Mouse (Mus musculus): Measurements from ENCODE around the gene Olfr1242. TPM values are rescaled to one million over a fixed set of nuclear protein-coding genes. Genes with fewer than 3 reads are reported as not detected.

The Olfr1242 gene
- total RNA-seq (2014; fragmentation: Nextera tagmentation), result not detected in 2 replicates
- not detected in 2 replicates for total RNA-seq (2017)

GRCm38 (mm10) chr2:89498235-89498634, at the start of gene Olfr1242:
Olfr1242 (minus strand) TSS chr2:89498335.
- ATAC-seq (replicated peaks; ENCODE audit: low FRiP score, low TSS enrichment, poor library complexity, severe bottlenecking), result no peak

DNA sequence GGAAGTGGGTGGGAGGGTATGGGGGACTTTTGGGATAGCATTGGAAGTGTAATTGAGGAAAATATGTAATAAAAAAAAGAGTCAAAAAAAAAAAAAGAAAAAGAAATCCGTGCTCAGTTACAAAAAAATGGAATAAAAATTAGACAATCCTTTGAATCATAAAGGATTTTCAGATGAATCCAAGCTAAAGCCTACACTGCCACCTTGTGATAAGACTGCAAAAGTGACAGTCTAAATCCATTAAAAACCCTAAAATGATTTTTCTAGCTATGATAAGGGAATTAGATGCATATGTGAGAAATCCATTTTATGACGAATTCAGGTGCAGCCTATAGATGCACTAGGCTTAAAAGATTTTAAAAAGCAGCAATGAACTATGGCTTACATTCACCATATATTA, 46.4 kb upstream of the Olfr1242 start:
- ATAC-seq (replicated peaks; ENCODE audit: low FRiP score, low TSS enrichment, poor library complexity, severe bottlenecking), result no peak

- no peak for ATAC-seq (replicated peaks; ENCODE audit: low FRiP score, low TSS enrichment, poor library complexity, severe bottlenecking)
Measured at GRCm38 (mm10) chr2:89539923-89540322, 41.8 kb upstream of the Olfr1242 start.

GRCm38 (mm10) chr2:89531387-89531786, 33.3 kb upstream of the Olfr1242 start, which contains the start of gene Olfr1243:
Olfr1243 (minus strand) TSS chr2:89531487.
- no peak for ATAC-seq (replicated peaks; ENCODE audit: low FRiP score, low TSS enrichment, poor library complexity, severe bottlenecking)

DNA sequence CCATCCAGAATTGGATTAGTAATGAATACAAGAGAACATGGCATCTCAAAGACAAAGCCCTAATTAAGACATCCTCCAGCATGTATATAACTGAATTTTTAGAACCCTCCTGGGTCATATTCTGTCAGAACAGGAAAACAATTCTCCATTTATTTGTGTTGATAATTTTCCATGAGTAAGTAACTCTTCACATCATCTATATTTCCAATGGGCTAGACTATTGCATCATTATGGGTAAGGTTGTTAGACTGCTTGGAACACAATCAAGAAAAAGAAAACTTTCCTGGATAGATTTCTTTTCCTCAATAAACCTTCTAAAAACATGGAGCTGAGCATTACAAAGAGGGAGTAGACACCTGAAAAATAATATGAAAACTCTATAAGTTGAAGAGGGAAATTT, 11.1 kb downstream of the Olfr1242 start, which contains the start of gene Olfr1241:
Gene Olfr1241 (minus strand): TSS at position 101 of the 400 bp plus-strand sequence.
- no peak for ATAC-seq (replicated peaks; ENCODE audit: low FRiP score, low TSS enrichment, poor library complexity, severe bottlenecking)

DNA sequence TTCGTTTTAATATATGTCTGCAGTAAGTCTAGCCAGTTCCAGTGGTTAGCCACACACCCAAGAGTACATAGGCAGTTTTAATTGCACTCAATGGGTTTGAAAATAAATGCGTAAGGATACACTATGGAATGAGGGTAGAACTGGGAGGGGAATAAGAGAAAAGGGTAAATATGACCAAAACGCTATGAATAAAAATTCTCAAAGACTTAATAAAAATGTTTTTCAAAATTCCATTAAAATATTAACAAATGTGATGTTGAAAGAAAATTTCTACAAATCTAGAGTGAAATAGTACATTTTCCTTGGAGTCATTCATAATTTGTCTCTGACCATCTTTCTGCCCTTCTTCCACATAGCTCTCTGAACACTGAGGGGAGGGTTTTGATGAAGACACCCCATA, 55.2 kb downstream of the Olfr1242 start, which contains the start of gene Olfr1240:
Gene Olfr1240 (minus strand): TSS at position 101 of the 400 bp plus-strand sequence.
- ATAC-seq (replicated peaks; ENCODE audit: low FRiP score, low TSS enrichment, poor library complexity, severe bottlenecking), result no peak

Other genes with a start within 250 kb of the Olfr1242 start
- gene Olfr1228, start 244.3 kb downstream of the Olfr1242 start, total RNA-seq (2014; fragmentation: Nextera tagmentation), result not detected in 2 replicates
- gene Olfr1228, start 244.3 kb downstream of the Olfr1242 start, total RNA-seq (2017), result not detected in 2 replicates
- gene Olfr1229, start 210.3 kb downstream of the Olfr1242 start, total RNA-seq (2014; fragmentation: Nextera tagmentation), result not detected in 2 replicates
- gene Olfr1229, start 210.3 kb downstream of the Olfr1242 start, total RNA-seq (2017), result not detected in 2 replicates
- not detected in 2 replicates for gene Olfr1230, start 201.1 kb downstream of the Olfr1242 start, total RNA-seq (2014; fragmentation: Nextera tagmentation)
- not detected in 2 replicates for gene Olfr1230, start 201.1 kb downstream of the Olfr1242 start, total RNA-seq (2017)
- gene Olfr1231, start 191.3 kb downstream of the Olfr1242 start, total RNA-seq (2014; fragmentation: Nextera tagmentation), result not detected in 2 replicates
- not detected in 2 replicates for gene Olfr1231, start 191.3 kb downstream of the Olfr1242 start, total RNA-seq (2017)
- gene Olfr1232, start 168.7 kb downstream of the Olfr1242 start, total RNA-seq (2014; fragmentation: Nextera tagmentation), result not detected in 2 replicates
- not detected in 2 replicates for gene Olfr1232, start 168.7 kb downstream of the Olfr1242 start, total RNA-seq (2017)
- not detected in 2 replicates for gene Olfr1233, start 155.9 kb downstream of the Olfr1242 start, total RNA-seq (2014; fragmentation: Nextera tagmentation)
- not detected in 2 replicates for gene Olfr1233, start 155.9 kb downstream of the Olfr1242 start, total RNA-seq (2017)
- not detected in 2 replicates for gene Olfr1234, start 133.5 kb downstream of the Olfr1242 start, total RNA-seq (2014; fragmentation: Nextera tagmentation)
- not detected in 2 replicates for gene Olfr1234, start 133.5 kb downstream of the Olfr1242 start, total RNA-seq (2017)
- not detected in 2 replicates for gene Olfr1238, start 88.7 kb downstream of the Olfr1242 start, total RNA-seq (2014; fragmentation: Nextera tagmentation)
- gene Olfr1238, start 88.7 kb downstream of the Olfr1242 start, total RNA-seq (2017), result not detected in 2 replicates
- not detected in 2 replicates for gene Olfr1239, start 77.9 kb downstream of the Olfr1242 start, total RNA-seq (2014; fragmentation: Nextera tagmentation)
- not detected in 2 replicates for gene Olfr1239, start 77.9 kb downstream of the Olfr1242 start, total RNA-seq (2017)
- gene Olfr1240, start 55.3 kb downstream of the Olfr1242 start, total RNA-seq (2014; fragmentation: Nextera tagmentation), result not detected in 2 replicates
- gene Olfr1240, start 55.3 kb downstream of the Olfr1242 start, total RNA-seq (2017), result not detected in 2 replicates
- gene Olfr1241, start 11.2 kb downstream of the Olfr1242 start, total RNA-seq (2014; fragmentation: Nextera tagmentation), result not detected in 2 replicates
- gene Olfr1241, start 11.2 kb downstream of the Olfr1242 start, total RNA-seq (2017), result not detected in 2 replicates
- gene Olfr1243, start 33.2 kb upstream of the Olfr1242 start, total RNA-seq (2014; fragmentation: Nextera tagmentation), result not detected in 2 replicates
- not detected in 2 replicates for gene Olfr1243, start 33.2 kb upstream of the Olfr1242 start, total RNA-seq (2017)
- not detected in 2 replicates for gene Olfr1245, start 80.1 kb upstream of the Olfr1242 start, total RNA-seq (2014; fragmentation: Nextera tagmentation)
- gene Olfr1245, start 80.1 kb upstream of the Olfr1242 start, total RNA-seq (2017), result not detected in 2 replicates
- not detected in 2 replicates for gene Olfr1246, start 94.8 kb upstream of the Olfr1242 start, total RNA-seq (2014; fragmentation: Nextera tagmentation)
- not detected in 2 replicates for gene Olfr1246, start 94.8 kb upstream of the Olfr1242 start, total RNA-seq (2017)
- gene Olfr1247, start 115.8 kb upstream of the Olfr1242 start, total RNA-seq (2014; fragmentation: Nextera tagmentation), result not detected in 2 replicates
- not detected in 2 replicates for gene Olfr1247, start 115.8 kb upstream of the Olfr1242 start, total RNA-seq (2017)
- gene Olfr1248, start 119.9 kb upstream of the Olfr1242 start, total RNA-seq (2014; fragmentation: Nextera tagmentation), result not detected in 2 replicates
- not detected in 2 replicates for gene Olfr1248, start 119.9 kb upstream of the Olfr1242 start, total RNA-seq (2017)
- gene Olfr1249, start 136.6 kb upstream of the Olfr1242 start, total RNA-seq (2014; fragmentation: Nextera tagmentation), result not detected in 2 replicates
- not detected in 2 replicates for gene Olfr1249, start 136.6 kb upstream of the Olfr1242 start, total RNA-seq (2017)
- gene Olfr1250, start 163.1 kb upstream of the Olfr1242 start, total RNA-seq (2014; fragmentation: Nextera tagmentation), result not detected in 2 replicates
- gene Olfr1250, start 163.1 kb upstream of the Olfr1242 start, total RNA-seq (2017), result not detected in 2 replicates
- not detected in 2 replicates for gene Olfr1251, start 173.6 kb upstream of the Olfr1242 start, total RNA-seq (2014; fragmentation: Nextera tagmentation)
- gene Olfr1251, start 173.6 kb upstream of the Olfr1242 start, total RNA-seq (2017), result not detected in 2 replicates
- gene Olfr1252, start 226.7 kb upstream of the Olfr1242 start, total RNA-seq (2014; fragmentation: Nextera tagmentation), result not detected in 2 replicates
- gene Olfr1252, start 226.7 kb upstream of the Olfr1242 start, total RNA-seq (2017), result not detected in 2 replicates